Mouse (Mus musculus): ENCODE measurements at regions not wholly inside any gene's neighbourhood (a gene's known extent, or its start where the extent isn't known, plus 50 kb on each side); places are given as distances from the start of the nearest gene placed in this dataset.

DNA sequence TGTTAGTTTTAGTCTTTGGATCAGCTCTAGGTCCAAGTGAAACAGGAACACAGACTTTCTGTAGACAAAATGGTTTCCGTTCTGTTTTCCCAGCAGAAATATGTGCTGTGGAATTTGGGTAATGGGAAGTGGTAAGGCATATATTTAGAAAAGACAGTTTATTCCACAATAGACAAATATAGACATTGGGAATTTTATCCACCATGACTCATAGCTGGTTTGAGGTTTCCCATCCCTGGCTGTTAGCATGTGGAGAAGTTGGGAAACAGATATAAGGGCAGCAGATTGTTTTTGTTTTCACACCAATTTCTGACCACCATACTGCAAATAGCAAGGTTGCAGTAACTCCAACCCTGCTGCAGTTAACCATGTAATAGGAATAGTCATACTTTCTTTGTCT lies 385.0 kb upstream of the Adam34 start:
- no peak for DNase-seq

DNA sequence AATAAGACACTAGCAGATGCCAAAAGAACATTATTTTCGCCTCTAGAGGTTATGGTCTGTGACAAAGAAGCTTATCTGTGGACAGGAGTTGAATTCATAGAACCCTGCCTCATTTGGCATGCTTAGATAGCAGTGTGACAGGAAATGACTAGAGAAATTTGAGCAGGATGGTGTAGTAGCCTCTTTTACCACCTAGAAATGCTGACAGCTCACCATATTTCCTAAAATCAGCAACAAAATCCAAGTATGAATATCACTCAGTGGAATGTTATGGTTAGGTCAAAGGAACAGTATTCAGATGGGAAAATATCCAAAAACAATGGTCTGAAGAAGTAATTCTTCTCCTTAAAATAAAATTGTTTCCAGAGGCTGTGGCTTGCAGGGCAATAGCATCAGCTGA lies 383.6 kb upstream of the Adam34 start:
- no peak for DNase-seq

DNA sequence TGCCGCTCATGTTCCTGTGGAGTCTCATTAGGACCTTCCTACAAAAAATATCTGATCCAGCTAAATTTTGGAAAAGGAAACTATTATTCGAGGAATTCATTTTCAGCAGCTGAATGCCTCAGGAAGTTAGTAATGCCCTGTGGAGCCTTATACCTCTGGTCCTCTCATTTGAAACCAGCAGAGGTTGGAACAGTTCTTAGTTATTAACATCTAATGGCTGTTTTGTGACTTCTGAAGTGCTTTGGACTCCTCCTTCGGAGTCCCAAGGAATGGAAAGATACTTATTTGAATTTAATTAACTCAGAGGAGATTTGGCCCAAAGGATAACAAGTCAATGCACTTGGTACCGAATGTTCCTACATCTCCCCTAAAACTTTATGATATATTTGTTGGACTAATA lies 372.2 kb upstream of the Adam34 start:
- no peak for DNase-seq

DNA sequence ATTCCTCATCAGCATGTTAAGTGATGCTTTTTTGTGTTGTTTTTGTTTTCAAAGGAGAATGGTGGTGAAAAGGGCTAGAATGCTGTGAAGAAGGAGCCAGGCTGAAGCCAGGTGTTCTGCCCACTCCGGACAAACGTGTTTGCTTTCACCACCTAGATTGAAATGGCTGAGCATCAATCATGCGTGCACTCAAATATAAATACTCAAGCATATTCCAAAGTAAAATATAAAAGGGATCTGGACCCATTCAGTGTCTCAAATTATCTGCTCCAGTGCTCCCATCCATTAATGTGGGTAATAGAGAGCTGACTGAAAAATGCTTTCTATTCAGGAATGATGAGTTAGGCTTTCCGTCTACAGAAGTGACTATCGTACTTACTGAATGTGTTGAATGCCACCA lies 349.0 kb upstream of the Adam34 start:
- no peak for DNase-seq

DNA sequence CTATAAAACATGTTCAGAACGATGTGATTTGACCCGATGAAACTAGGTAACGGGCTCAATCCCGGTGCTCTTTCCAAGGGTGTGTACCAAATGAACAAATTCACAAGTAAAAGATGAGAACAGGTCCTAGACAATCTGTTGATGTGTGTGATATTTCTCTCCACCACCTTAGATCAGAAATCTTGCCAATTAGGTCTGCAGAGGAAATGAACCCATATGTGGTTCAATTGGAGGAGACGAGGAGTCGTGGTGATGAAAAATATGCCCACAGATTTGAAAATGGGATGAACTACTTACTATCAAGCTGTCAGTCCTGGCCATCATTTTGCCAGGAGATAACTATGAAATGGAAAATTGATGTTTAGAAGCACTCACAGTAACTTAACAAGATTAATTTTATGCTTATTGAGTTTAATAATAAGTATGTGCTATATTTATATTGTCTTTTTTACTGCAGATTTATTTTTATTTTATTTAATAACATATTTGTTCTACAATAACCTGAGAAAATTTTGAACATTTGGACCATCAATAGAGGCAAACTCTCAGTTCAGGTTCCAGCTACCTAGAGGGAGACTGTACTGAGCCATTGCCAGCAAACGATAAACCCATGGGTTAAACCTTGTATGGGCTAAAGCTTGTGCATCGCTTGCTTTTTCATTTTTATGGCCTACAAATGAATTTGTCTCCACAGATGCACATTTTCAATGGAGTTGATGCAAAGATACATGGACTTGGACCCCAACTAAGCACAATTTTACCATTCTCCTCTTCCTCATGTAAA lies 332.9 kb upstream of the Adam34 start:
- DNase-seq: no peak

DNA sequence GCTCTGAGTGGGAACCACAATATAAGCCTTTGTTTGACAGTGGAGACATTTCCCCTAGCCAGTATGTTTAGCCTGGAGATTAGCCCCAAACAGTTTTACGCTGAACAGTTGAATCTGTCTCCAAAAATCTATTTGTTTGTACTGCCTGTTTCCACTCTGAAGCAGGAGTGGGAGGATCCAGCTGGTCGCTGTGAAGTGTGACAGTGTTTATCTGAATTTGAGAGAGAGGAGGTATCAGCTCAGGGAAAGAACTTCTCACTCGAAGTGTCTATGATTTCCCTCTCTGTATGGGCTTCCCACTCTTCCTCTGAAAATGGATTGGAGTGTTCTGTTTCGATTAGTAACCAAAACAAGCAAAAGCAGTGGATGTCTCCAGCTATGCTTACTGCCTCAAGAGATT lies 324.4 kb upstream of the Adam34 start:
- no peak for DNase-seq

DNA sequence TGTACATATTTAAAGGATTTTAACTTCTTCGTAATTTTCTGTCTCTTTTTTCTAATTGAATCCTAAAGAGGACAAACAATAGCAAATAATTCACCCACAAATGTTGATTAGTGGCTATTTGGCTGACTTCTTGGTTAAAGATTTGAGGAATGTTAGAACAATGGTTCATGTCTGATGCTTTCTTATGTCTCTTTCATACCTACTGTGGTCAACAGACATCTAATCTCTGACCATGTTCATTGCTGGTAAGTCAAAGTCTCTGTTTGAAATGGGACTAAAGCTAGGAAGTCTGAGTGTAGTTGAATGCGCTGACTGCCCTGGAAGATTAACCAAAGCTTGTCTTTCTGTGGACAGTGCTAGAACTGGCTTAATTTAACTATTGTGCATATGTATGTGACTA lies 321.5 kb upstream of the Adam34 start:
- no peak for DNase-seq

DNA sequence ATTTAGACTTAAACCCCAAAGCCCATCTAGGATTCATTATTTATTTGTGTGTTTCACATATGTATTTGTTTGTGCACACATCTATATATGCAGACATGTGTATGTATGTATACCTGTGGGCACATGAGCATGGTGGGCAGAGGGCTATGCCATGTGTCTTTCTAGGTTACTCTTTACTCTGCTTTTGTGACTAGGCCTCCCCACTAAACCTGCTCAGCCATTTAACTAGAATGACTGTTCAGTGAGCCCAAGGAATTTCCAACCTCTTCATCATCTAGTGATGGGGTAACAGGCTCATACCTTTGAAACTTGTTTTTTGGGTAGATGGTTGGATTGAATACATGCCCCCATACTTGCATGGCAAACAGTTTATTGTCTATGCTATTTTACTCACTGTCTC lies 321.1 kb upstream of the Adam34 start:
- DNase-seq: no peak

DNA sequence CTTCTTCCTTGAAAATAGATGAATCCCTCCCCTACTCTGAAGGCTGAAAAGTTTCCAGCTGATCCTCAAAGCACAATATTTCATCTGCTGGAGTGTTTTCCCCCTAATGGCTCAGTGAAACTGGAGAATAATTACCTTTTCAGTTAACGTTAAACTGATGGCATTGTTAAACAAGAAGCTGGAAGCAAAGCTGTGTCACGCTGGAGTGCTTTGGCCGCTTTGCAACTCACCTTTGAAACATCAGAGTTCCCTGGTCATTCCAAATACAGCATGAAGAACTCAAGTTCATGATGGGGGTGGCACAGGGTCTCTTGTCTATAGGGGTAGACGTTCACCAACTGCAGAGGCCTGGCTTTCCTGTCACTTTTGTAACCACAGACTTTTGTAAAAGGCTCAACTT lies 317.9 kb upstream of the Adam34 start:
- no peak for DNase-seq

DNA sequence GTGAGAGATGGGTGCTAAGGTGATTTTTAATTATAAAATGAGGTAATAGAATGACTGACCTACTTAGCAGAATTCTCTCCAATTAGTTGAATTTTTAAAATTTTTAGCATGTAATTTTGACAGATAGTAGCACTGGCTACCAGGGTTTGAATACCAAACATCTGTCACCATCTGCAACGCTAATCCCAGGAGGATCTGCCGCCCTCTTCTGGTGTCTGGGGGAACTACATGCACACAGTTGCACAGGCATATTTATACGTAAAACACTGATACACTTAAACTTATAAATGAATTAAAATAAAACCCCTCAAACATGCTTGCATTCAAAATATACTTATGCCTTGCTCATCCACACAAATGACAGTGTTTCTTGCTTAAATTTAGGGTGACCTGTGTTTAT lies 316.1 kb upstream of the Adam34 start:
- DNase-seq: peak; percentile 52

DNA sequence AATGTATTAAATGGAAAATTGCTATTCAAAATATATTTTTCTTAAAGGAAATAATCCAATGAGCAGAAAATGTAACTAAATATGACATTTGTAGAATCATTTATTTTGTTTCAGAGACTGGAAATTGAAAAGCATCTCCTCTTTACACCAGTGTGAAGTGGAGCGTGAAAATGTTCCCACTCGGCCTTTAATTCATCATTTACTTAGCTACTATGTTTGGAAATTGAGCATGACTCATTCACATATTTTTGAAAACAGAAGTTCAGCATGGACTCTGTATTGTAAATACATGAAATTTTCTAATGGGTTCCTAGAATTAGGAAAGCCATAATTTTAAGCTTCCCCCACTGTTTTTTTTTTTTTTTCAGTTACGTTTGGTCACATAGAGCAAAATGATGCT lies 314.2 kb upstream of the Adam34 start:
- DNase-seq: no peak

All from thymus, postnatal 4 days (tissue).